Mouse (Mus musculus): Measurements from ENCODE around the gene Miga2.

Gene Miga2

GRCm38 (mm10) chr2:30358533-30359531 is 5.2 kb upstream of the Miga2 start, which contains the start of gene Sh3glb2:
Gene Sh3glb2 (minus strand): TSS chr2:30359337.
- DNase-seq (ENCODE audit: low read depth, low spot score): no peak

- no peak for DNase-seq (ENCODE audit: low read depth, low spot score)
Measured at GRCm38 (mm10) chr2:30360626-30361025, 3.4 kb upstream of the Miga2 start.

GRCm38 (mm10) chr2:30362865-30363264 is 1.2 kb upstream of the Miga2 start:
- no peak for DNase-seq (ENCODE audit: low read depth, low spot score)

GRCm38 (mm10) chr2:30365281-30366069 is 1.4 kb downstream of the Miga2 start:
- DNase-seq (ENCODE audit: low read depth, low spot score): no peak

GRCm38 (mm10) chr2:30366203-30366602 is 2.2 kb downstream of the Miga2 start:
- no peak for DNase-seq (ENCODE audit: low read depth, low spot score)

GRCm38 (mm10) chr2:30371544-30371943 is 7.5 kb downstream of the Miga2 start:
- DNase-seq (ENCODE audit: low read depth, low spot score): no peak

- DNase-seq (ENCODE audit: low read depth, low spot score): no peak
Measured at GRCm38 (mm10) chr2:30372726-30373125, 8.7 kb downstream of the Miga2 start.

- DNase-seq (ENCODE audit: low read depth, low spot score): no peak
Measured at GRCm38 (mm10) chr2:30375893-30376292, 11.9 kb downstream of the Miga2 start.

- DNase-seq (ENCODE audit: low read depth, low spot score): no peak
Measured at GRCm38 (mm10) chr2:30377721-30378120, 13.7 kb downstream of the Miga2 start.

GRCm38 (mm10) chr2:30379307-30379706 is 15.3 kb downstream of the Miga2 start:
- DNase-seq (ENCODE audit: low read depth, low spot score): no peak

GRCm38 (mm10) chr2:30380564-30381376 is 16.7 kb downstream of the Miga2 start:
- no peak for DNase-seq (ENCODE audit: low read depth, low spot score)

GRCm38 (mm10) chr2:30381377-30381725 is 17.3 kb downstream of the Miga2 start:
- DNase-seq (ENCODE audit: low read depth, low spot score): no peak

GRCm38 (mm10) chr2:30384814-30385213 is 20.8 kb downstream of the Miga2 start:
- DNase-seq (ENCODE audit: low read depth, low spot score): peak; percentile 41

GRCm38 (mm10) chr2:30385591-30385990 is 21.6 kb downstream of the Miga2 start:
- no peak for DNase-seq (ENCODE audit: low read depth, low spot score)

- DNase-seq (ENCODE audit: low read depth, low spot score): no peak
Measured at GRCm38 (mm10) chr2:30386913-30387312, 22.9 kb downstream of the Miga2 start.

GRCm38 (mm10) chr2:30389000-30389399 is 25.0 kb downstream of the Miga2 start:
- no peak for DNase-seq (ENCODE audit: low read depth, low spot score)

GRCm38 (mm10) chr2:30392114-30392576 is 28.1 kb downstream of the Miga2 start, which contains the start of gene Dolpp1:
Gene Dolpp1 (plus strand): TSS chr2:30392254.
- DNase-seq (ENCODE audit: low read depth, low spot score): peak; percentile 99

GRCm38 (mm10) chr2:30392577-30393369 is 28.7 kb downstream of the Miga2 start:
- no peak for DNase-seq (ENCODE audit: low read depth, low spot score)

GRCm38 (mm10) chr2:30393370-30393656 is 29.3 kb downstream of the Miga2 start:
- DNase-seq (ENCODE audit: low read depth, low spot score): no peak

GRCm38 (mm10) chr2:30395757-30396156 is 31.7 kb downstream of the Miga2 start:
- no peak for DNase-seq (ENCODE audit: low read depth, low spot score)

- DNase-seq (ENCODE audit: low read depth, low spot score): no peak
Measured at GRCm38 (mm10) chr2:30396246-30396645, 32.2 kb downstream of the Miga2 start.
